Mouse (Mus musculus) liver, embryonic 15.5 days (tissue): ENCODE measurements around the gene Uchl5. TPM values are rescaled to one million over a fixed set of nuclear protein-coding genes. Genes with fewer than 3 reads are reported as not detected.

Source experiments
- ATAC-seq: fragments of 200-750 bp; cut with Nextera tagmentation; 2 replicates; pipeline ENCODE4 v1.8.0; 2017; ENCODE audit warnings: moderate number of reproducible peaks, mild to moderate bottlenecking, moderate library complexity; ENCODE audit not compliant: insufficient read depth
- H3K27ac ChIP-seq: fragments of 300-500 bp; sonication (generic); replicated peaks from 2 replicates; pipeline ENCODE4 v1.5.1; 2015; ENCODE audit warnings: mild to moderate bottlenecking, inconsistent platforms
- H3K27me3 ChIP-seq: fragments of 300-500 bp; sonication (generic); 2 replicates; pipeline ENCODE4 v1.6.1; 2015; ENCODE audit warnings: mild to moderate bottlenecking, inconsistent platforms
- H3K36me3 ChIP-seq: fragments of 300-500 bp; sonication (generic); replicated peaks from 2 replicates; pipeline ENCODE4 v1.6.1; 2015; ENCODE audit warnings: moderate library complexity, mild to moderate bottlenecking, inconsistent platforms
- H3K4me1 ChIP-seq: fragments of 300-500 bp; sonication (generic); replicated peaks from 2 replicates; pipeline ENCODE4 v1.6.1; 2015; ENCODE audit warnings: inconsistent platforms
- H3K4me2 ChIP-seq: fragments of 300-500 bp; sonication (generic); 2 replicates; pipeline ENCODE4 v1.6.1; 2015; ENCODE audit warnings: moderate library complexity, mild to moderate bottlenecking, inconsistent platforms
- H3K4me3 ChIP-seq: fragments of 300-500 bp; sonication (generic); replicated peaks from 2 replicates; pipeline ENCODE4 v1.5.1; 2015; ENCODE audit warnings: mild to moderate bottlenecking, inconsistent platforms
- H3K9ac ChIP-seq: fragments of 300-500 bp; sonication (generic); 2 replicates; pipeline ENCODE4 v1.6.1; 2015; ENCODE audit warnings: moderate library complexity, mild to moderate bottlenecking, inconsistent platforms
- H3K9me3 ChIP-seq: fragments of 300-500 bp; sonication (generic); replicated peaks from 2 replicates; pipeline ENCODE4 v1.6.1; 2016; ENCODE audit warnings: inconsistent platforms
- WGBS: fragments of 180-500 bp; shearing (Covaris S2); methylation state at CpG from one replicate; pipeline ENCODE4 v1.1.7; 2015; ENCODE audit warnings: mixed read lengths; ENCODE audit not compliant: insufficient replicate concordance; 5-methylcytosine and 5-hydroxymethylcytosine counted together
- polyA plus RNA-seq: library from polyadenylated mRNA; unstranded; fragments of >200 nt; fragmentation: Nextera tagmentation; extraction: Ambion mirVana; gene quantifications from 2 replicates; pipeline ENCODE4 v1.2.1, GENCODE M21; 2015

Uchl5 gene
- polyA plus RNA-seq, result 66.6 and 68.9 TPM in 2 replicates

DNA sequence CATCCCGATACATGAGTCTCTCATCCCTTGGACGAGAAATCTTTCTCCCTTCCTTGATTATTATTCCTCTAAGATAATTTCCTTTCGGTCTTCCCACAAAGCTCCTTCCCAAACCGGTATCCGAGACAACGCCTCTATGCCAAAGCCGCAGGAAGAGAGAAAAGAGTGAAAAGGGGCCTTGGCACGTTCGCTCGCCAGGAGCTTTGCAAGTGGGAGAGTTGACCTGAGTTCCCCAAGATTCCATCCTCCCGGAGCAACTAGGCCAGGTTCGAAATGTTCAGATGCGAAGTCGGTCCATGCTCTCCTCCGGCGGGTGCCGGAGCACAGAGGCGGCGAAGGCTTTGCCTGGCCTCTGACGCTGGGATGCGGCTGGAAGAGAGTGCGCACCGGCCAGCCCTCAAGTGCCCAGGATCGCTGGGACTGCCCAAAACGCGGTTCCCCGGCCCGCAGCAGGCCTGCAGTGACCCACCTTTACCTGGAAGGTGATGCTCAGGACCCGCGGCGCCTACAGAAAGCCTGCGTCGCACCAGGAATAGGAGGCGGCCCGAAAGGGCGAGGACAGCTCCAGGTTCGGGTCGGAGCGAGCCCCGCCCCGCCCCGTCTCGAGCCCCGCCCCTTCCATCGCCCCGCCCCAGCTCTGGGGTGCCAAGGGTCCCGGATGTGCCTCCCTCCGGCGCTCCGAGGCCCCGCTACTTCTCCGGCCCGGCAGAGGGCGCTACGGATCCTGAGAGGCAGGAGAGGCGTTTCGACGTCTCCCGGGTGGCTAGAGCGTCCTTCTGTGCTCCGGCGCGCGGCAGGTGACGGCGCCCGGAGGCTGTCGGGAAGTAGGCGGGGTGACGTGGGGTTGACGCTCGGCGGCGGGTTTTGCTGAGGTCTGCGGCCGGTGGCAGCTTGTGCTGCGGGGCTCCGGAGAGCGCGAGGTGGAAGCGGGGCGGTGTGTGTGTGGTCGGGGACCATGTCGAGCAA, at the start of gene Uchl5, which contains the start of gene Trove2:
Uchl5 (plus strand) TSS at position 827 of the 966 bp plus-strand sequence.
Trove2 (minus strand) TSS at position 623 of the 966 bp plus-strand sequence.
- H3K9ac ChIP-seq, result peak within 1 kb of the TSS; percentile 95
- ATAC-seq, result peak; percentile 96
- peak within 1 kb of the TSS; percentile 92 for H3K4me2 ChIP-seq
- no peaks in the 10 kb centered on the region for H3K9me3 ChIP-seq
- H3K4me3 ChIP-seq, result peak within 1 kb of the TSS; percentile 99
- WGBS, result under 1% methylated on average over 83 of the region's 84 CpGs
- H3K36me3 ChIP-seq, result peaks cover 11% of the 10 kb centered on the region; the same call in 1 of the 2 replicates
- peak within 1 kb of the TSS; percentile 86 for H3K27ac ChIP-seq
- H3K27me3 ChIP-seq, result peaks cover 30% of the 10 kb centered on the region
- peaks cover 21% of the 10 kb centered on the region for H3K4me1 ChIP-seq

DNA sequence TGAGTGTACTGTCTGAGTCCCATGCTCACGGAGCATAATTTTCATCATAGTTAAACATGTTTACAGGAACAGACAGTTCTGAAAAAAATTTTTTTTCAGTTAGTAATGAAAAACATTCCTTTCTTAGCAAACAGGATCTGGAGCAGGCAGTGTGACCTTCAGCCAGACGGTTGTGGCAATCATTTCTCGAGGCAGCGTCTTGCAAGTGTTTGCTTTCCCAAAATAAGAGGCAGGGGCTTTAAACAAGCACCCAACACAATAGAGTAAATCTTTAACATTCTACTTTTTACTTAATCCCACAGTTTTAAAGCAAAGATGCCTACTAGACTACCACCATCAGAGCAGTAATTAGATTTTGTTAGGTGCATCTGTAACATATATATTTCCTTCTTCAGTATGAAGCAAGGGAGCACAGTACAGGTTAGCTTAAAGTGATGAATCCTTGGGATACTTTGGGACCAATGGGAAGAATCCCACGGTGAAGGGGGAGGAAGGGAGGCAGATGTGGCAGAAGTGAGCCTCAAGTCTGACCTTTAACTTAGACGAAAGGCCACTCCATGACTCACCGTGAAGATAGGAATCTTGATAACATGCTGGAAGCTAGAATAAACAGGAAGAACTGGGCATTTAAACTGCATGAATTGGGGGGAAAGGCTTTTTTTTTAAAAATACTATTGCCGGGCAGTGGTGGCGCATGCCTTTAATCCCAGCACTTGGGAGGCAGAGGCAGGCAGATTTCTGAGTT, 49.2 kb upstream of the Uchl5 start:
- H3K4me2 ChIP-seq, result no peak overlapping the region
- 46% methylated on average over 9 of the region's 9 CpGs for WGBS
- H3K36me3 ChIP-seq, result no peaks in the 10 kb centered on the region
- no peaks in the 10 kb centered on the region for H3K27me3 ChIP-seq
- peaks cover 12% of the 10 kb centered on the region for H3K4me1 ChIP-seq
- no peak overlapping the region for H3K9ac ChIP-seq
- H3K9me3 ChIP-seq, result no peaks in the 10 kb centered on the region
- no peak overlapping the region for H3K27ac ChIP-seq
- H3K4me3 ChIP-seq, result no peak overlapping the region
- no peak for ATAC-seq

DNA sequence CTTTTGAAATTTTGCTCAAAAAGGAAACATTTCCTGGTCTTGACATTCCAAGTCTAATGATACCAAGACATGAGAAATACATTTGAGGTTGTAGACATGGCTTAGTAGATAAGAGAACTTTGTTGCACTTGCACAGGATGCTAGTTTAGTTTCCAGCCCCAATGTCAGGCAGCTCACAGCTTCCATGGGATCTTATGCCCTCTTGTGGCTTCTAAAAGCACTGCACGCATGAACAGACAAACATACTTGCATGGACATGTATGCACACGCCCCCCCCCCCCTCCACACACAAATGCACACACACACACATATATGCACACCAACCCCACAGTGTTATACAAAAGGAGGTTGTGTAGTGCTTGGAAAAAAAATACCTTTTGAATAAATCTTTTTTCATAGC, 46.2 kb upstream of the Uchl5 start:
- no peak overlapping the region for H3K4me2 ChIP-seq
- no peak overlapping the region for H3K9ac ChIP-seq
- H3K9me3 ChIP-seq, result no peaks in the 10 kb centered on the region
- peak; percentile 30; the same call in 1 of the 2 replicates for ATAC-seq
- no peak overlapping the region for H3K4me3 ChIP-seq
- no peaks in the 10 kb centered on the region for H3K4me1 ChIP-seq
- no peaks in the 10 kb centered on the region for H3K27me3 ChIP-seq
- WGBS, result 59% methylated on average over 2 of the region's 2 CpGs
- no peak overlapping the region for H3K27ac ChIP-seq
- no peaks in the 10 kb centered on the region for H3K36me3 ChIP-seq

DNA sequence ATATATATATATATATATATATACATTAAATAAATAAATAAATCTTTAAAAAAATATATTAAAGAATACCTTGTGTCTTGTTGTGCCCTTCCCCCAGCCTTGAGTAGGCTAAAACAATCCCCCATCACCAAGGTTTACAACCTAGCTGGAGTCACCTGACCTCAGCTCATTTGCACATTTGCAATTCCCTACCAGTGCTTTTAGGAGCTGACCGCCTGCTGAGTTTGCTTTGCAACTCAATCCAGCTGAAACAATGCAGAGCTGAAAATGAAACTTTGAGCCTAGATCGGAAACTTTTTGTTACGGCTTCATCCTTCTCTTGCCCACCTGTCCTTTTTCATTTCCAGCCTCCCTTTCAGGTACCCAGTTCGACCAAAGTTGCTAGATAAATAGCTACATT, 45.4 kb upstream of the Uchl5 start:
- Histone ChIP-seq H3K27me3 (no peaks in the 10 kb centered on the region), H3K9ac (no peak overlapping the region), H3K27ac (no peak overlapping the region), H3K9me3 (no peaks in the 10 kb centered on the region), H3K4me3 (no peak overlapping the region), H3K36me3 (no peaks in the 10 kb centered on the region), H3K4me1 (no peaks in the 10 kb centered on the region), H3K4me2 (no peak overlapping the region)
- ATAC-seq, result no peak
- WGBS, result 55% methylated on average over 4 of the region's 4 CpGs

DNA sequence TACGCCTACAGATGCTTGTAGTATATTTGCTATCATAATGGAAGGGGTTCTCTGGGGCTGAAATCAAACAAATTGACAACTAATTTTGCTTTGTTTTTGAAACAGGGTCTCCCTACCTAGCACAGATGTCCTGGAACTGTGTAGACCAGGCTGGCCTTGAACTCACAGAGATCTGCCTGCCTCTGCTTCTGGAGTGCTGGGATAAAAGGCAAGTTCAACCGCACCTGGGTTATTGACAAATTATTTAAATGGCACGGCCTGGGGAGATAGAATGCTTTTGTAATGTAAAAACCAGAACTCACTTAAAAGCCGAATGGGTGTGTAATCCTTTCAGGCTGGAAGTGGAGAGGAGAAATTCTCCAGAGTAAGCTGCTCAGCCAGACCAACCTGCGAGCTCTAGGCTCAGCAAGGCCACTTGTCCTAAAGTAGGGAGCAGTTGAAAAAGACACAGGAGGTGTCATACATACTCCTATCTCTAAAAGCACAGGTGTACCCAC, 43.1 kb upstream of the Uchl5 start:
- no peak for ATAC-seq
- no peaks in the 10 kb centered on the region for H3K36me3 ChIP-seq
- no peak overlapping the region for H3K4me3 ChIP-seq
- 69% methylated on average over 5 of the region's 5 CpGs for WGBS
- no peaks in the 10 kb centered on the region for H3K9me3 ChIP-seq
- H3K27ac ChIP-seq, result no peak overlapping the region
- peaks cover 8% of the 10 kb centered on the region; the same call in 1 of the 2 replicates for H3K4me1 ChIP-seq
- H3K4me2 ChIP-seq, result no peak overlapping the region
- no peak overlapping the region for H3K9ac ChIP-seq
- H3K27me3 ChIP-seq, result no peaks in the 10 kb centered on the region

DNA sequence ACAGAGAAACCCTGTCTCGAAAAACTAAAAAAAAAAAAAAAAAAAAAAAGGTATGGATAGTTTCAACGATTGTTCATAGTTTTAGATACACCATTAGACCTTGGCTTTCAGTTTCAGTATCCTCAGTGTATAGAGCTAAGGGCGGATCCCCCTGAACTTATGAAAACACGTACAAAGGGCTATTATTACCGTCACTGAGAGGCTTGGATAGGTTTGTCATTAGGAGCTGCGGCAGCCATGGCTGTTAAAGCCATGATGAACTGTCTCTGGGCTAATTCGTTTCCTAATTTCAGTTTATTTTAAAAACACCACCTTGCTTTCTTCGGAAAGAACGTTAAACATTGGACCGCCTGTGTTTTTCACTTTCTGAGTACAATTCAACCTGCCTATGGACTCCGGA, 38.3 kb upstream of the Uchl5 start:
- no peak for ATAC-seq
- H3K9me3 ChIP-seq, result no peaks in the 10 kb centered on the region
- H3K27ac ChIP-seq, result peak overlapping the region; percentile 89; the same call in 1 of the 2 replicates
- peak overlapping the region; percentile 86 for H3K4me2 ChIP-seq
- no peaks in the 10 kb centered on the region for H3K27me3 ChIP-seq
- peak overlapping the region; percentile 84 for H3K9ac ChIP-seq
- peak overlapping the region; percentile 86 for H3K4me3 ChIP-seq
- H3K36me3 ChIP-seq, result peaks cover 13% of the 10 kb centered on the region
- WGBS, result 16% methylated on average over 11 of the region's 11 CpGs
- H3K4me1 ChIP-seq, result peaks cover 33% of the 10 kb centered on the region

DNA sequence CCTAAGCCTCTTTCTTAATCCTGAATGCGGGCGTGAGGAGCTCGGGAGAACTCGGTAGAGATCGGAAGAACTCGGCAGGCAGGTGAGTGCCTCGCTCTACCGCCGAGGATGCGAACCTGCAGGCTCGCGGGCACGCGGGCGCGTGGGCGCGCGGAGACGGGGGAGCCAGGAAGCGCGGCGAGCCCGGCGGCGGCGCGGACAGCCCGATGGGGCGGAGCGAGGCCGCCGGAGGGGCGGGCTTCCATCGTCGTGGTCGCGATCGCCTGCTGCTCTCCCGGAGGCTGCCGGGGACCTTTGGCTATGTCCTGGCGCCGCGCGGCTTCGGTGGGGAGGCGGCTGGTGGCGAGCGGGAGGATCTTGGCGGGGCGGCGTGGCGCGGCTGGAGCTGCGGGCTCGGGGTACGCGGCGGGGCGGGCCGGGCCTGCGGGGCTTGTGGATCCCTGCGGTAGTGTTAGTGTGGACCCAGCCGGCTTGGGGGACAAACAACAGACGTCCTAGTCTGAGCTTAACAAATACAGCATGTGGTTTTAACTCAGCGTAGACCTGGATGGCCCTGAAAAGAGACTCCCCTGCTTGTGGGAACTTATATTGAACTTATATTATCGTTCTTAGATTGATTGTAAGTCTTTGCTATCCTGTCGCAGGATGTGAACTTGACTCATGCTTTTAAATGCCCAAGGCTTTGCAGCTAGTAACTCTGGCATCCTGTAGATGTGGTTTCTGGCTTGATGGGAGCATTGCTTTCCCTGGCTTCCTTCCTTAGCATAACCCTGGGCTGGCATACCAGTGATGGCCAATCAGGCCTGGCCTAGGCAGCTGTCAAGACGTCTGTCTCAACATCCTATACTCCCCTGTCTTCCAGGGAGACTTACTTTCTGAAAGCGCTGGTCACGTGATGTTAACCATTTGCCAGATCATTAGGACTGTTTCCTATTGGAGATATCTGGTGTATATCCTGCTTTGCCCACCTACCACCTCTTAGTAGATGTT, 37.4 kb upstream of the Uchl5 start:
- no peaks in the 10 kb centered on the region for H3K9me3 ChIP-seq
- H3K36me3 ChIP-seq, result peaks cover 13% of the 10 kb centered on the region
- WGBS, result under 1% methylated on average over 71 of the region's 71 CpGs
- H3K27me3 ChIP-seq, result no peaks in the 10 kb centered on the region
- H3K4me2 ChIP-seq, result peak overlapping the region; percentile 86
- H3K9ac ChIP-seq, result peak overlapping the region; percentile 84
- peak; percentile 95 for ATAC-seq
- peaks cover 41% of the 10 kb centered on the region for H3K4me1 ChIP-seq
- H3K27ac ChIP-seq, result peak overlapping the region; percentile 89
- H3K4me3 ChIP-seq, result peak overlapping the region; percentile 86

DNA sequence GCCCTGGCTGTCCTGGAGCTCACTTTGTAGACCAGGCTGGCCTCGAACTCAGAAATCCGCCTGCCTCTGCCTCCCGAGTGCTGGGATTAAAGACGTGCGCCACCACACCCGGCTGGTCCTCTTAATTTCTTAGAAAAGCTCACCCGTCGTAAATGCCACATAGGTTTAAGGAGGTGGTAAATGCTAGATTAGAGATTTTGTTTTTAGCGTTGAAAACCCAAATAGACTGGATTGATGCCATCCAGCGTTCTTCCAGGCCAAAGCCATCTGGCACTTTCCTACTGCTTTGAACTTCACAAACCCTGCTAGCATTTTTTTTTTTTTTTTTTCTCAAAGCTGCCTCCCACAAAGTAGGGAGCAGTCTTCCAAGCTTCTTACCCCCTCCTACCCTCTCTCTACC, 36.5 kb upstream of the Uchl5 start:
- no peak for ATAC-seq
- Histone ChIP-seq H3K4me3 (peak overlapping the region; percentile 86), H3K9me3 (no peaks in the 10 kb centered on the region), H3K9ac (no peak overlapping the region), H3K4me2 (peak overlapping the region; percentile 86), H3K4me1 (peaks cover 42% of the 10 kb centered on the region), H3K36me3 (peaks cover 19% of the 10 kb centered on the region), H3K27ac (no peak overlapping the region; the same call in 1 of the 2 replicates), H3K27me3 (no peaks in the 10 kb centered on the region)
- 71% methylated on average over 10 of the region's 10 CpGs for WGBS

DNA sequence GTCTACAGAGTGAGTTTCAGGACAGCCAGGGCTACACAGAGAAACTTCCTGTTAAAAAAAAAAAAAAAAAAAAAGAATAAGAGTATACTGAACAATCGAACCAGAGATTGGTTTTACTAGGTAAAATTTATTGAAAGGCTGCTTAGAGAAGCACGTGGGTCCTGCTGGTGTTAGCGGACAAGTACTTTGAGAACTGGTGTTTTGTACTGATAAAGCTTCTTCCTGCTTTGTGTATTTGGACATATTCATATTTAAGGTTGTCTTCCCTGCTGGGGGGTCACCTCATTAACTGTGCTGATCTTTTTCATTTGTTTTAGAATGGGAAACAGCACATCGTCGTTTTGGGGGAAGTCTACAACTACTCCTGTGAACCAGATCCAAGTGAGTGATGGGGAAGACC, 35.7 kb upstream of the Uchl5 start:
- H3K27ac ChIP-seq, result no peak overlapping the region
- WGBS, result 45% methylated on average over 5 of the region's 5 CpGs
- H3K9ac ChIP-seq, result no peak overlapping the region
- H3K27me3 ChIP-seq, result no peaks in the 10 kb centered on the region
- no peaks in the 10 kb centered on the region for H3K9me3 ChIP-seq
- H3K4me1 ChIP-seq, result peaks cover 42% of the 10 kb centered on the region
- no peak overlapping the region for H3K4me2 ChIP-seq
- peaks cover 27% of the 10 kb centered on the region for H3K36me3 ChIP-seq
- ATAC-seq, result no peak
- no peak overlapping the region for H3K4me3 ChIP-seq

DNA sequence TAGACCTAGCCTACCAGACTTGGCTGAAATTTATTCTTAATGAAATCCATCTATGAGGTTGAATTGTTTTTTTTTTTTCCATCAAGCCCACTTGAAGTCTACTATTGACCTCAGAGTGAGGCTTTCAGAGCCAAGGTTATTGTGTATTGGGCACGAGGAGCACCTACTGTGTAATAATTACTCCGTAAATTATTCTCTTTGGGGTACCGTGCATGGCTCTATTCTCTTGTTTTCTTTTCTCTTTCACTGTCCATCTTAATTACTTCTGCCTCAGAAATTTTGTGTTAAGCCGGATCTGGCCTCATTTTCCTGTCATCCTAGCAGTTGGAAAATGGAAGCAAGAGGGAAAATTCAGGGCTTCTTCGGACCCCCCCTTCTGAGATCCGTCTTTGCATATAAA, 34.9 kb upstream of the Uchl5 start:
- no peak for ATAC-seq
- WGBS, result 91% methylated on average over 6 of the region's 6 CpGs
- Histone ChIP-seq H3K4me1 (peaks cover 42% of the 10 kb centered on the region), H3K4me3 (no peak overlapping the region), H3K27me3 (no peaks in the 10 kb centered on the region), H3K9me3 (no peaks in the 10 kb centered on the region), H3K9ac (no peak overlapping the region), H3K27ac (no peak overlapping the region), H3K4me2 (no peak overlapping the region), H3K36me3 (peaks cover 33% of the 10 kb centered on the region)
